Mouse (Mus musculus) G1E (cell line): Measurements from ENCODE around the gene Gpr27. TPM values are rescaled to one million over a fixed set of nuclear protein-coding genes. Genes with fewer than 3 reads are reported as not detected.

Experiments used
- ATAC-seq: 2 replicates; pipeline ENCODE4 v1.8.0; 2016; ENCODE audit warnings: mild to moderate bottlenecking; ENCODE audit not compliant: insufficient number of reproducible peaks, poor library complexity, low FRiP score, severe bottlenecking; ENCODE audit errors: extremely low read depth
- DNase-seq: peaks from one replicate; pipeline ENCODE4 v3.0.0; 2012; ENCODE audit warnings: low spot score
- H3K27me3 ChIP-seq: 2 replicates; pipeline ENCODE4 v1.6.1; 2012; ENCODE audit warnings: mild to moderate bottlenecking, low read length, inconsistent platforms; ENCODE audit not compliant: insufficient read depth
- H3K36me3 ChIP-seq: replicated peaks from 2 replicates; pipeline ENCODE3; 2012; ENCODE audit warnings: mild to moderate bottlenecking, inconsistent platforms
- H3K4me1 ChIP-seq: 2 replicates; pipeline ENCODE4 v1.6.1; 2012; ENCODE audit warnings: low read depth, low read length, inconsistent platforms, mixed read lengths; ENCODE audit not compliant: insufficient read depth
- H3K4me3 ChIP-seq: 2 replicates; pipeline ENCODE4 v1.5.1; 2012; ENCODE audit warnings: low read depth, mild to moderate bottlenecking, inconsistent platforms, low read length, moderate library complexity, mixed read lengths
- H3K9me3 ChIP-seq: replicated peaks from 2 replicates; pipeline ENCODE4 v1.6.1; 2012; ENCODE audit warnings: inconsistent platforms
- CTCF ChIP-seq: IDR thresholded peaks from 2 replicates; pipeline ENCODE4 v1.5.1; 2012; ENCODE audit warnings: low read depth, low read length, inconsistent platforms, mixed read lengths
- GATA1 ChIP-seq: IDR thresholded peaks from 2 replicates; pipeline ENCODE4 v1.6.1; 2012; ENCODE audit warnings: borderline replicate concordance, low read length, inconsistent platforms, mixed read lengths
- GATA2 ChIP-seq: IDR thresholded peaks from 2 replicates; pipeline ENCODE4 v1.6.1; 2012; ENCODE audit warnings: low read depth, low read length, inconsistent platforms, borderline replicate concordance
- POLR2AphosphoS5 ChIP-seq: IDR thresholded peaks from 2 replicates; pipeline ENCODE4 v1.6.1; 2012; ENCODE audit warnings: low read depth, low read length, inconsistent platforms; ENCODE audit not compliant: insufficient replicate concordance
- TAL1 ChIP-seq: conservative IDR thresholded peaks from 2 replicates; pipeline ENCODE4 v1.6.1; 2012; ENCODE audit warnings: low read depth, low read length, inconsistent platforms, mixed read lengths
- polyA plus RNA-seq: library from polyadenylated mRNA; stranded (reverse); fragments of >175 nt; gene quantifications from 2 replicates; pipeline ENCODE4 v1.2.3, GENCODE M21; 2012
- total RNA-seq, 2 experiments: library from RNA; stranded (forward) in 1 of 2; stranded (reverse) in 1 of 2; fragments of 200-1000 nt in 1 of 2; fragments of >200 nt in 1 of 2; fragmentation: Nextera tagmentation in 1 of 2; gene quantifications; 2 replicates each; pipeline ENCODE4 v1.2.3; 2014 to 2017

The Gpr27 gene
- total and polyA plus RNA-seq, 3 experiments, result 0.11 TPM; not detected in 2

DNA sequence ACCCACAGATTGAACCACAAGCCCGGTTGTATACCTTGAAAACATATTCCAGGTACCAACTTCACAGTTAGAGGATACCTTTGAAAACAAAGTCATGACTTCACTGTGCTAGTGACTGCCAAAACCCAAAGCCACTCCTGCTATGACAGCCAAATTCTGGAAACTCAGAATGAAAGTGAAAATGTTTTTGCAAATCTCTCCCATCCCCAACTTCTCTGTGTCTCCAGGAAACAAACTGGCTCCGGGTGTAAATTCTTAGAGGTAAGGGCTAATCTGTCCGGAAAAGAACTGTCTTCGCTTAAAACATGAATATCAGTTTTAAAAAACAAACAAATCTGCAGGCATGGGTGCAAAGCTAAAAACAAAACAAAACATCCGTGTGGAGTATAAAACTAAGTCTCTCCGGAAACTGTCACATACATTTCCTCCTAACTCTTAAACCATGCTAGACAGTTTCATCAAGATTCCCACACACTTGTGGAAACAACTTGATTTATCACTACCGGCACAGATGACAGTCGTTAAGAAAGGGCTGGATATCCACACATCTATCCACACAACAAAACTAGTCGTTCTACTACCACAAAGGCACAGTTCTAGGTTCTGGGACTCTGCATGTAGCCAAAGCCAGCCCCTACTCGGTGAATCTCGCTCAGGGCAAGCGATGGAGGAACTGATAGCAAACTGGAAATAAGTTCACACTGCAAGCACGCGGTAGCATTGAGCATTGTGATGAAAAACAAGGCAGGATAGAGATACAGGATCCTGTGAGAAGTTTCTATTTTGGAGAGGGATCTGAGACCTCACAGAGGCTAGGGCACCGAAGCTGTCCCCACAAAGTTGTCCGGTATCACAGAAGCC lies 26.8 kb upstream of the Gpr27 start:
- no peak for ATAC-seq
- TF ChIP-seq TAL1 (no peak), GATA1 (no peak), CTCF (no peak), GATA2 (no peak), POLR2AphosphoS5 (no peak)
- no peaks in the 10 kb centered on the region for H3K36me3 ChIP-seq
- H3K4me3 ChIP-seq, result no peak overlapping the region
- H3K9me3 ChIP-seq, result peaks cover 62% of the 10 kb centered on the region
- no peak for DNase-seq
- H3K4me1 ChIP-seq, result no peaks in the 10 kb centered on the region
- H3K27me3 ChIP-seq, result no peaks in the 10 kb centered on the region

DNA sequence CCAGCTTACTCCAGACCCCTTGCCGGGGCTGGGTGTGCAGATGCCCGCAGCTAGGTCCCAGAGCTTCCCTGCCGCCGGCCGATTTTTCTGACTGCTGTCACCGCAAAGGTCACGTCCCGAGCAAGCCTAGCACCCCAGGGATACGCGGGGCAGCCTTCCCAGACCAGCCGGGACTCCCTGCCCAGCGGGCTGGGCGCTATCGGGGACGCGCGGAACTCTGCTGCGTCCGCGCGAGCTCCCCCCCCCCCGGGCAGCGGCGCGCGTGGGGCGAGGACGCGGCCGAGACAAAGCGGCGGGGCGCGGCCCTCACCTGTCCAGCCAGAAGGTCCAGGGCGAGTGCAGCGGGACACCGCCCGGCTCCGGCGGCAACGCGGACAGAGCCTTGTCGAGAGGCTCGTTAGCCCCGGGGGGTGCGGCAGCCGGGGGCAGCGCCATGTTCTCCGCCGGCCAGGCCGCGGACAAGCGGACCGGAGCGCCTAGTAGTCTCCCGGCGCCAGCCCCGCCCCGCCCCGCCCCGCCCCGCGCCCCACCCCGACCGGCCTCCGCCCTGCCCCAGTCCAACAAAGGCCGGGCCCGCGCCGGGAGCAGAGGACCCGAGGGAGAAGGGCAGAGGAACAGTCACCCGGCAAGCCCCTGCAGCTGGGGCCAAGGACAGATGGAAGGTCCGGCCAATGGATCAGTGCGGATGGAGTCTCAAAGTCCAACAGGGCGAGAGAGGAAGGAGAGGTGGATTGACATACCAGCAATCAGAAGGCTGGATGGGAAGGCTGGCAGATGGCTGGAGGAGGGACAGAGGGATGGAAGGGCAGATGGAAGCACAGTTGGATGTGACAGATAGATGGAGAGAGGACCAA lies 25.9 kb upstream of the Gpr27 start, which contains the start of the genes Eif4e3 and Gm20696:
Eif4e3 (minus strand) TSS at position 454 of the 854 bp plus-strand sequence.
Gm20696 (minus strand) TSS at position 480 of the 854 bp plus-strand sequence.
- peaks cover 63% of the 10 kb centered on the region for H3K9me3 ChIP-seq
- ATAC-seq, result no peak
- H3K4me1 ChIP-seq, result no peaks in the 10 kb centered on the region
- no peak for DNase-seq
- H3K27me3 ChIP-seq, result no peaks in the 10 kb centered on the region
- no peak for TF ChIP-seq POLR2AphosphoS5
- TF ChIP-seq CTCF, result no peak
- H3K36me3 ChIP-seq, result no peaks in the 10 kb centered on the region
- H3K4me3 ChIP-seq, result no peak within 1 kb of the TSS; the same call in 1 of the 2 replicates

DNA sequence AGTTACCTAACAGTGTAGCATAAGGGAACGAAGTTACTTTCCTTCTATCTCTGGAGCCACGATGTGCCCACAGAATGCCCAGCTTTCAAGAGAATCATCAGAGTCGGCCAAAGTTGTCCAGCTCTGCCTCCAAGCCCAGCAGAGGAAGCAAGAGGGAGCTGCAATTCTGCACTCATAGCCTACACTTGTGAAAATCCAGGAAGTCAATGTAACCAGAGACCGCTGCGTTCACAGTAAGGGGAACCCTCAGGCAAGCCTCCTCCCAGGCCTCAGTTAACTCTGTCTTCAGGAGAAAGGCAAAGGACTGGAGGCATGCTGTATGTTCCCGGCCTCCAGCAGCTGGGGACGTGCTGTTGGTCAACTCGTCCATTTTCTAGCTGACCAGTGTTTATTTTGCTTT lies 25.2 kb upstream of the Gpr27 start:
- Histone ChIP-seq H3K36me3 (no peaks in the 10 kb centered on the region), H3K4me1 (no peaks in the 10 kb centered on the region), H3K4me3 (no peak overlapping the region), H3K27me3 (no peaks in the 10 kb centered on the region), H3K9me3 (peaks cover 65% of the 10 kb centered on the region)
- DNase-seq (no peak), ATAC-seq (no peak)
- TF ChIP-seq CTCF (no peak), POLR2AphosphoS5 (no peak), GATA1 (no peak), GATA2 (no peak), TAL1 (no peak)

DNA sequence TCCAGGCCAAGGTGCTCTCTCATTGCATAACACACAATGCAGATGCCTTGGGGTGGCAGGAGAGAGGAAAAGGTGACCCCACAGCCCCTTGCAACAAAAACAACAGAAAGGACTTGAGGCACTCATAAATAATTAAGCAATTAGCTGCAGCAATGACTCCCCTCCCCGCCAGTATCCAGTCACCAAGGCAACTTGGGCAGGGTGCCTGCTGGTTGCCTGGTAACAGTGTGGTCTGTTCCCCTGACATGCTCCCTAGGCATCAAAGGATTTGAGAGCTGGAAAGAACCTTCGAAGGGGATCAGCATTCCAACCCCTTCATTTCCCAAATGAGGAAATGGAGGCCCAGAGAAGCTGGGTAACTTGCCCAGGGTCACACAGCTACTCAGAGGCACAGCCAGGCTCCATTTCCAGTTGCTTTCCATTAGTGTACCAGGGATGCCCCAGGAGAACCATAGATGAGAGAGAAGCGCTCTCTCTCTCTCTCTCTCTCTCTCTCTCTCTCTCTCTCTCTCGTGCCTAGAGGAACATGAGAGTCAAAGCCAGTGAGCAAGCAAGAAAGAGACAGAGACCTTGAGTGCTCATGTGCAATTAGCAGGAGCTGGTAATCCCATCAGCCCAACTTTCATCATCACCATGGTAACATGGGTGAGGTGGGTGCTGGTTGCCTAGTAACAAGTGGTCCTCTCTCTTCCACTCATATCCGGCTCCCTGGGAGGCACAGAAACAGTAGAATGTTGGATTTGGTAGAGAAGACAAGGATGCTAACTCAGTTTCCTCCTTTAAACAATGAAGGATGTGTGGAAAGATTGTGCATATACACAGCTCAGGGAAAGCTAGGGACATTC lies 22.8 kb upstream of the Gpr27 start:
- TF ChIP-seq POLR2AphosphoS5, result no peak
- TF ChIP-seq CTCF, result no peak
- peaks cover 50% of the 10 kb centered on the region for H3K9me3 ChIP-seq
- H3K4me1 ChIP-seq, result no peaks in the 10 kb centered on the region
- H3K4me3 ChIP-seq, result no peak overlapping the region
- no peaks in the 10 kb centered on the region for H3K27me3 ChIP-seq
- ATAC-seq (no peak), DNase-seq (no peak)
- no peaks in the 10 kb centered on the region for H3K36me3 ChIP-seq

DNA sequence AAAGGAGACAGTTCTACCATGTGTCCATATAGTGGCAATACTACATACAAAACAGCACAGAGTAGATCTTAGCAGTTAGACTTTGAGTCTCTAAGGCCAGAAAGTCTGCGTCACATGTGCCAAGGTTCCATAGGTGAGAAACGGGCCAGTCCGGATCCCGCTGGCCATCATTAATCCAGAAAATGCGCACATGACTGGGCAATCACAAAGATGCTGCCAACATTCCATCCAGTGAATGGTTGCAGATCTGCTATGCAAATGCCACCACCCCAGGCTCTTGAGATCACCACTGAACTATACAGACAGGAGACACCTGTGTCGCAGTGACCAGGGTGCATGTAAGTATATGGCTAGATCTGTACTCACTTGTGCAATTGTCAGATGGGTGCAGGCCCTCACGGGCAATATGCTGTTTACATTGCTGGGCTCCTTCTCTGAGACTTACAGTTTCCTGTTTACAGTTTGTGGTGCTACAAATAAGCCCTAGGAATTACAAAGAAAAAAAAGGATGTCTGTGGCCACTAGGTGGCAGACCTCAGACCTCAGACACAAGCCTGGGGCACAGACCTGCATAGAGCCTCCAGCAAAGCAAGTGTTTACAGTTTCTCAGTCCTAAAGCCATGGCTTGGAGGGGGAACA lies 21.9 kb upstream of the Gpr27 start:
- DNase-seq (no peak), ATAC-seq (no peak)
- TF ChIP-seq GATA2, result no peak
- TF ChIP-seq POLR2AphosphoS5, result no peak
- Histone ChIP-seq H3K27me3 (no peaks in the 10 kb centered on the region), H3K36me3 (no peaks in the 10 kb centered on the region), H3K9me3 (peaks cover 49% of the 10 kb centered on the region), H3K4me1 (no peaks in the 10 kb centered on the region), H3K4me3 (no peak overlapping the region)
